Mouse (Mus musculus) C2C12 (cell line): ENCODE data around the gene Rbl1.

Experiments used
- CEBPB ChIP-seq: IDR thresholded peaks from one replicate; pipeline ENCODE4 v1.6.1; 2011; ENCODE audit warnings: low read depth, mild to moderate bottlenecking, control low read depth, moderate library complexity
- CTCF ChIP-seq: IDR thresholded peaks from one replicate; pipeline ENCODE4 v1.5.1; 2011; ENCODE audit not compliant: control insufficient read depth, insufficient read depth, insufficient read length

- TF ChIP-seq CTCF (no peak), CEBPB (no peak)
Observed at GRCm38 (mm10) chr2:157104454-157104853, 99.9 kb downstream of the Rbl1 start.
